In the genomic region with DNA sequence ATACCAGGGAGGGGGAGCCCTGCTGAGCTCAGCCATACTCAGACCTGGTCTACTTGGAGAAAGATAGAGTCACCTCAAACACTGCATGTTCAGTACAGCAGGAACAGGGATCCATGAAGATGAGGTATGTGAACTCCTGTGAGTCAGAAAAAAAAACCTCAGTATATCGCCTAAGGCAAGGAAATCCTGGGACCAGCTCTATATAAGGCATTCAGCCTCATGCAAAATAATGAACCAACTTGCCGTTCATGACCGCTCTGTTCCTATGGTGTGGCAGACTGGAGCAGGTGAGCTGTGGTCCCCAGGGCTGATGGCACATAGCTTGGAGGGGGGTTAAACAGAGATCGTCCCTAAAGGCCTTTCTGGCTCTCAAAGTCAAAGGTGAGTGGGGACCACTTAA, we compare ENCODE assay signal across 20 mouse cellular contexts.
A peak's percentile ranks its signal among the peaks of the same experiment; 100 is the strongest.
DNase-seq lines count a peak whose midpoint lies in the region; ATAC-seq and TF ChIP-seq lines count a peak whose summit lies in the region.
"Had no signal": no experiment of that assay in that cellular context is flagged by ENCODE, and none has a peak within 500 bp of the region (broad histone marks: within the 10 kb centered on the region; RNA-seq: fewer than 3 reads in every experiment).

No protein-coding gene starts in this region.

- CTCF ChIA-PET in Patski (lab: Charles Lee) = interaction anchor here (0.8 to 1.7 kb wide), 5 partner anchors 10 to 76 kb away, joined by 3 to 4 read pairs (median 3); partner anchors contain the start of gene Arhgap22

- DNase-seq in 3134 (ENCODE audit: extremely low read depth, insufficient read length, low spot score) (peak; percentile 31), Patski (ENCODE audit: low read depth, low spot score) (peak; percentile 41)
- DNase-seq in Muller cell, postnatal 12 days (ENCODE audit: inconsistent ontology term) = peak; percentile 14
- DNase-seq in lung, postnatal 25 days (ENCODE audit: low spot score) = no peak
- no peak for DNase-seq in cerebellum, postnatal 10 days
- DNase-seq: adrenal gland, adult 2 months; adrenal gland, postnatal 10 days; adrenal gland, postnatal 25 days; B cell, adult 2 months; cerebellum, adult 11 months; cerebellum, adult 18-20 months; cerebellum, adult 8-10 months; cerebellum, adult 9-11 months; cerebellum, postnatal 25 days; forebrain, postnatal 0 days had no signal

- POLR2A ChIA-PET in Patski (lab: Charles Lee) = no interaction called here

- no peak for TF ChIP-seq CTCF in Patski (IDR thresholded peaks at IDR 0.05)

- in situ Hi-C loops in Patski (cut with MboI; ENCODE audit: low pct_unique_long_range_greater_than_20kb) = no loop called here

- ATAC-seq in Patski = peak; percentile 60
- ATAC-seq: CD4-positive, CD25-positive, alpha-beta regulatory T cell, adult 4 months; forebrain, embryonic 13.5 days; forebrain, embryonic 15.5 days; forebrain, postnatal 0 days had no signal

- H3K27me3 ChIP-seq in Patski = no peaks in the 10 kb centered on the region
- H3K27me3 ChIP-seq: CH12.LX; embryonic facial prominence, embryonic 12.5 days; forebrain, embryonic 13.5 days; forebrain, embryonic 15.5 days had no signal

Comparison
In these comparisons a context has a peak if more than half of its experiments do, and no peak if none do; other contexts are left out.
1. DNase-seq: peak in 3134 (single experiment), Muller cell, postnatal 12 days (single experiment) and Patski (single experiment); none in lung, postnatal 25 days (single experiment) and cerebellum, postnatal 10 days (0 of 2).